Mouse (Mus musculus): ENCODE data around the gene 4931422A03Rik. TPM values are rescaled to one million over a fixed set of nuclear protein-coding genes. Genes with fewer than 3 reads are reported as not detected.
A peak's percentile ranks its signal among the peaks of the same experiment; 100 is the strongest.

Gene 4931422A03Rik
- polyA plus RNA-seq, 1 experiment from 2014 or later: 1.9 TPM

DNA sequence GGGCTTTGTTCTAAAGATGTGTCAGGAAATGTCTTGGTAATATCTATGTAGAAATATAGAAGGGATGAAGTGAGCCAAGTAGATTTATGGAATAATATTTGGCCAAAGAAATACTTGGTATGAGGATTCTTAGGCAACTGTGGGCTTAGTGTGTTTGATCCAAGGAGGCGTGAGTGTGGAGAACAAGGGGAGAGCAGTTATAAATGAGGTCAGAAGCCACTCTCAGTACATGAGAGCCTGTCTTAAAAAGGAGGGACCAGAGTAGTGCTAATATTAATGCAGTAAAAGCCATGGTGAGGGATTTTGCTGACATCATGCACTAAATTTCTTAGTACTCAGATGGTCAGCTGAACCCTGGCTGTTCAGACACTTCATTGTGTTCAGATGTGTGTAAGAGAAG is 30.2 kb upstream of the 4931422A03Rik start:
- Histone ChIP-seq H3K27me3 (ENCODE audit: control insufficient read depth, insufficient read depth, low read depth, low read length) (no peaks in the 10 kb centered on the region), H3K27ac (ENCODE audit: low read length) (no peak overlapping the region), H3K4me3 (ENCODE audit: low read length) (no peak overlapping the region), H3K9ac (ENCODE audit: low read length) (no peak overlapping the region), H3K4me1 (replicated peaks; ENCODE audit: control insufficient read depth, insufficient read depth, low read length) (no peaks in the 10 kb centered on the region), H3K4me2 (ENCODE audit: low read depth, low read length) (no peak overlapping the region), H3K36me3 (ENCODE audit: control insufficient read depth, insufficient read depth, low read length) (peaks cover 14% of the 10 kb centered on the region), H3K9me3 (ENCODE audit: control insufficient read depth, low read length) (no peaks in the 10 kb centered on the region)
- ATAC-seq (ENCODE audit: low read depth): 0 out of 2 replicates have a peak, but pooled peaks have one; percentile 26
- WGBS: 74% methylated on average over 1 of the region's 1 CpGs

- WGBS: 56% methylated on average over 1 of the region's 1 CpGs
- peaks cover 8% of the 10 kb centered on the region; the same call in 1 of the 2 replicates for H3K4me1 ChIP-seq (replicated peaks; ENCODE audit: control insufficient read depth, insufficient read depth, low read length)
- H3K27ac ChIP-seq (ENCODE audit: low read length): peak overlapping the region; percentile 46; the same call in 1 of the 2 replicates
- peaks cover 19% of the 10 kb centered on the region for H3K36me3 ChIP-seq (ENCODE audit: control insufficient read depth, insufficient read depth, low read length)
- H3K27me3 ChIP-seq (ENCODE audit: control insufficient read depth, insufficient read depth, low read depth, low read length): no peaks in the 10 kb centered on the region
- H3K9me3 ChIP-seq (ENCODE audit: control insufficient read depth, low read length): no peaks in the 10 kb centered on the region
- no peak overlapping the region for H3K4me2 ChIP-seq (ENCODE audit: low read depth, low read length)
- no peak overlapping the region for H3K4me3 ChIP-seq (ENCODE audit: low read length)
- no peak overlapping the region for H3K9ac ChIP-seq (ENCODE audit: low read length)
- peak; percentile 24; the same call in 1 of the 2 replicates for ATAC-seq (ENCODE audit: low read depth)
Measured at GRCm38 (mm10) chr2:104044479-104045080, 16.4 kb upstream of the 4931422A03Rik start.

DNA sequence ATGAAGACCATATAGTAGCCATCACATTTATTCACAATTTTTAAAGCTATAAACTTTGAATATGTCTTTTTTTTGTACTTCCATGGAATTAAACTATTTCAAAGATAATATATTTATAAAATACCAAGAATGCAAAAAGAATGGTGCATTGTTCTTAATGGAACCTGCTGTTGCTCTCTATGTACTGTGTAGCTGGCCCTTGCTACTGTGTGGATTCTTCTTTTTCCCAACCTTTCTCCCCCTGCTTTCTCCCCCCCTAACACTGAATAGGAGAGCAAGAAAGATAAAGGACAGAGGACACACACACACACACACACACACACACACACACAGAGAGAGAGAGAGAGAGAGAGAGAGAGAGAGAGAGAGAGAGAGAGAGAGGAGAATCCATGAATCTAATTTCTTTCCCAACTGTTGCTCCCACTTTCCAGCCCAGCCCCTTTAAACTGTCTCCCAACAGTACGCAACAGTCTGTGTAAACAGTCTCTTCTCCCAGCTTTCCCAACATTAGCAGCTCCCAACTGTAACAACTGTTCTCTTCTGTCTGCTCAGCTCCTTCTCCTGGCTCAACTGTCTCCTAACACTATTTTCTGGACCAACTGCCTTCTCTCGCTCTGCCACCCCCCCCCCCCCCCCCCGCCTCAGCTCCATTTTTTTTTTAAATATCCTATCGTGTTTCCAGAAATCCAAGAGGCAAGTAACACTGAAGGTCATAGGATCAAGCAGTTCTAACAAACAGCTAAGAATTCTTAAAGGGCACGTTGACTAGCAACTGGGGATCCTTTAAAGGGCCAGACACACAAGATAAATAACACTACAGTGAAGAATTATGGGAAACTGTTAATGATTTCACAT is 15.7 kb upstream of the 4931422A03Rik start:
- ATAC-seq (ENCODE audit: low read depth): peak; percentile 96
- H3K9ac ChIP-seq (ENCODE audit: low read length): no peak overlapping the region
- H3K27me3 ChIP-seq (ENCODE audit: control insufficient read depth, insufficient read depth, low read depth, low read length): no peaks in the 10 kb centered on the region
- no peak overlapping the region for H3K4me3 ChIP-seq (ENCODE audit: low read length)
- WGBS: 19% methylated on average over 4 of the region's 5 CpGs
- H3K4me1 ChIP-seq (replicated peaks; ENCODE audit: control insufficient read depth, insufficient read depth, low read length): peaks cover 8% of the 10 kb centered on the region; the same call in 1 of the 2 replicates
- peak overlapping the region; percentile 59 for H3K27ac ChIP-seq (ENCODE audit: low read length)
- no peaks in the 10 kb centered on the region for H3K9me3 ChIP-seq (ENCODE audit: control insufficient read depth, low read length)
- no peak overlapping the region for H3K4me2 ChIP-seq (ENCODE audit: low read depth, low read length)
- H3K36me3 ChIP-seq (ENCODE audit: control insufficient read depth, insufficient read depth, low read length): peaks cover 23% of the 10 kb centered on the region

DNA sequence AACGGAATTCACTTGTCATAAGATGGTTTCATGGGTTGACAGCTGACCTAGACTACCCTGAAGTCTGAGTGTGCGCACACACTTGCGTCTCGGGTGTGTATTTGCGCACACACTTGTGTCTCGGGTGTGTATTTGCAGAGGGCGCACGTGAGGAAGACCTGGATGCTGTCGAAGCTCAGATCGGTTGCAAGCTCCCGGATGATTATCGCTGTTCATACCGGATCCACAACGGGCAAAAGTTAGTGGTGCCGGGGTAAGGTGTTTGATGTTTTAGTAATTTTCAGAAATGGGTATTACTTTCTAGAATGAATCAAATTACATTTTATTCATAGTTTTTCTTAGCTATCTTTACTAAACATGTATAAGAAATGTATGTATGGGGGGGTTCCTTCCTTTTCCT is 14.6 kb upstream of the 4931422A03Rik start:
- no peak for ATAC-seq (ENCODE audit: low read depth)
- H3K27me3 ChIP-seq (ENCODE audit: control insufficient read depth, insufficient read depth, low read depth, low read length): no peaks in the 10 kb centered on the region

GRCm38 (mm10) chr2:104041632-104042031 is 13.5 kb upstream of the 4931422A03Rik start:
- H3K27me3 ChIP-seq (ENCODE audit: control insufficient read depth, insufficient read depth, low read depth, low read length): no peaks in the 10 kb centered on the region
- WGBS: 52% methylated on average over 5 of the region's 5 CpGs
- no peak for ATAC-seq (ENCODE audit: low read depth)

More for the DNA sequence above, 14.6 kb upstream of the 4931422A03Rik start:
- Histone ChIP-seq H3K4me1 (replicated peaks; ENCODE audit: control insufficient read depth, insufficient read depth, low read length) (peaks cover 8% of the 10 kb centered on the region; the same call in 1 of the 2 replicates), H3K9me3 (ENCODE audit: control insufficient read depth, low read length) (no peaks in the 10 kb centered on the region), H3K4me2 (ENCODE audit: low read depth, low read length) (no peak overlapping the region), H3K27ac (ENCODE audit: low read length) (no peak overlapping the region), H3K9ac (ENCODE audit: low read length) (no peak overlapping the region), H3K36me3 (ENCODE audit: control insufficient read depth, insufficient read depth, low read length) (peaks cover 23% of the 10 kb centered on the region), H3K4me3 (ENCODE audit: low read length) (no peak overlapping the region)
- WGBS: 76% methylated on average over 15 of the region's 15 CpGs

GRCm38 (mm10) chr2:104038236-104038635 is 10.1 kb upstream of the 4931422A03Rik start:
- 85% methylated on average over 2 of the region's 2 CpGs for WGBS
- no peaks in the 10 kb centered on the region for H3K9me3 ChIP-seq (ENCODE audit: control insufficient read depth, low read length)
- H3K4me1 ChIP-seq (replicated peaks; ENCODE audit: control insufficient read depth, insufficient read depth, low read length): peaks cover 4% of the 10 kb centered on the region; the same call in 1 of the 2 replicates
- H3K27me3 ChIP-seq (ENCODE audit: control insufficient read depth, insufficient read depth, low read depth, low read length): no peaks in the 10 kb centered on the region
- no peak overlapping the region for H3K4me3 ChIP-seq (ENCODE audit: low read length)
- no peak for ATAC-seq (ENCODE audit: low read depth)
- no peak overlapping the region for H3K9ac ChIP-seq (ENCODE audit: low read length)
- H3K27ac ChIP-seq (ENCODE audit: low read length): no peak overlapping the region
- peaks cover 25% of the 10 kb centered on the region for H3K36me3 ChIP-seq (ENCODE audit: control insufficient read depth, insufficient read depth, low read length)
- H3K4me2 ChIP-seq (ENCODE audit: low read depth, low read length): no peak overlapping the region

More at GRCm38 (mm10) chr2:104041632-104042031, 13.5 kb upstream of the 4931422A03Rik start:
- Histone ChIP-seq H3K4me3 (ENCODE audit: low read length) (no peak overlapping the region), H3K9me3 (ENCODE audit: control insufficient read depth, low read length) (no peaks in the 10 kb centered on the region), H3K27ac (ENCODE audit: low read length) (no peak overlapping the region), H3K9ac (ENCODE audit: low read length) (no peak overlapping the region), H3K4me1 (replicated peaks; ENCODE audit: control insufficient read depth, insufficient read depth, low read length) (peaks cover 8% of the 10 kb centered on the region; the same call in 1 of the 2 replicates), H3K4me2 (ENCODE audit: low read depth, low read length) (no peak overlapping the region), H3K36me3 (ENCODE audit: control insufficient read depth, insufficient read depth, low read length) (peaks cover 23% of the 10 kb centered on the region)

- no peak for ATAC-seq (ENCODE audit: low read depth)
- 39% methylated on average over 3 of the region's 3 CpGs for WGBS
- Histone ChIP-seq H3K27ac (ENCODE audit: low read length) (no peak overlapping the region), H3K27me3 (ENCODE audit: control insufficient read depth, insufficient read depth, low read depth, low read length) (no peaks in the 10 kb centered on the region), H3K4me3 (ENCODE audit: low read length) (no peak overlapping the region), H3K36me3 (ENCODE audit: control insufficient read depth, insufficient read depth, low read length) (peaks cover 19% of the 10 kb centered on the region), H3K4me1 (replicated peaks; ENCODE audit: control insufficient read depth, insufficient read depth, low read length) (no peaks in the 10 kb centered on the region; the same call in 1 of the 2 replicates), H3K4me2 (ENCODE audit: low read depth, low read length) (no peak overlapping the region), H3K9ac (ENCODE audit: low read length) (no peak overlapping the region), H3K9me3 (ENCODE audit: control insufficient read depth, low read length) (no peaks in the 10 kb centered on the region)
Measured at GRCm38 (mm10) chr2:104036316-104036715, 8.2 kb upstream of the 4931422A03Rik start.

DNA sequence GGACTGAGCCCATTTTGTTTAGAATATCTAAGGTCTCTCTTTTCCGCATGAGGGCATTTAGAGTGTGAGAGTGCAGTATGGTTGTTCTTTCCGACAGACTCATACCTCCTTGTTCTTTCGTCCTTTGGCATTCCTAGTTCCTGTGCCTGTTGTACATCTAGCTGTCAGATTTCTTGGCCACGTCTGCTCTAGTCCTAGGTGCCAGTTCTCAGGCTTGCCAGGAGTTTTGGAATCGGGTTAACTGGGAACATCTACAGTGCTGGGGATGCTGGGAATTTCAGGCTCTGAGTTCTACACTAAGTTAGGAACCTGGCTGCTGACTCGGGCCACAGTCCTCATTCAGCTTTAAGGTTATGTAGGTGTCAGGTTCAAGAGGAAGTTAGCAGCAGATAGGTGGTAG is 7.4 kb upstream of the 4931422A03Rik start:
- no peak overlapping the region for H3K9ac ChIP-seq (ENCODE audit: low read length)
- no peak overlapping the region for H3K27ac ChIP-seq (ENCODE audit: low read length)
- no peaks in the 10 kb centered on the region for H3K9me3 ChIP-seq (ENCODE audit: control insufficient read depth, low read length)
- peaks cover 16% of the 10 kb centered on the region for H3K36me3 ChIP-seq (ENCODE audit: control insufficient read depth, insufficient read depth, low read length)
- H3K4me1 ChIP-seq (replicated peaks; ENCODE audit: control insufficient read depth, insufficient read depth, low read length): no peaks in the 10 kb centered on the region
- 75% methylated on average over 6 of the region's 6 CpGs for WGBS
- H3K27me3 ChIP-seq (ENCODE audit: control insufficient read depth, insufficient read depth, low read depth, low read length): no peaks in the 10 kb centered on the region
- no peak overlapping the region for H3K4me2 ChIP-seq (ENCODE audit: low read depth, low read length)
- no peak for ATAC-seq (ENCODE audit: low read depth)
- no peak overlapping the region for H3K4me3 ChIP-seq (ENCODE audit: low read length)

GRCm38 (mm10) chr2:104034832-104035472 is 6.8 kb upstream of the 4931422A03Rik start:
- Histone ChIP-seq H3K27ac (ENCODE audit: low read length) (no peak overlapping the region), H3K9ac (ENCODE audit: low read length) (no peak overlapping the region), H3K36me3 (ENCODE audit: control insufficient read depth, insufficient read depth, low read length) (peaks cover 13% of the 10 kb centered on the region), H3K9me3 (ENCODE audit: control insufficient read depth, low read length) (no peaks in the 10 kb centered on the region), H3K4me1 (replicated peaks; ENCODE audit: control insufficient read depth, insufficient read depth, low read length) (no peaks in the 10 kb centered on the region), H3K27me3 (ENCODE audit: control insufficient read depth, insufficient read depth, low read depth, low read length) (no peaks in the 10 kb centered on the region), H3K4me3 (ENCODE audit: low read length) (no peak overlapping the region), H3K4me2 (ENCODE audit: low read depth, low read length) (no peak overlapping the region)
- ATAC-seq (ENCODE audit: low read depth): peak; percentile 36; the same call in 1 of the 2 replicates
- WGBS: 35% methylated on average over 3 of the region's 3 CpGs

Data from lung, embryonic 16.5 days (tissue).